15 mouse cellular contexts compared by ENCODE assay signal in the genomic region with DNA sequence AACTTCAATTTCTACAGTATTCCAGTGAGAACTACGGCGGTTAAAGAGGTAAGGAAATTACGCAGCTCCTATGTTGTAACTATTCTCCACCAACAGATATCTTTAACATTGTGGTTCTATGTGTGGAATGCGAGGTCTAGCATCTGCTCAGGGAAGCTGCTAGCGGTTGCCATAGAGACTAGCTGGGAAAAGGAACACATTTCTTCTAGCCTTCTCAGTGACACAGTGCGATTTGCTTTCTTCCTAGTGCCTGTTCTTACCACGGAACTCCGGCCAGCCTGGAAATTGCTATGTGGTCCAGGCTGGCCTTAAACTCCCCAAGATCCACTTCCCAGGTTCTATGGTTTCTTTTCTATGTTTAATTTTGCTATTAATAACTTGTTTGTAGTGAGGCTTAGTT.
A peak's percentile ranks its signal among the peaks of the same experiment; 100 is the strongest.
DNase-seq lines count a peak whose midpoint lies in the region; ATAC-seq and TF ChIP-seq lines count a peak whose summit lies in the region.
"Had no signal": no experiment of that assay in that cellular context is flagged by ENCODE, and none has a peak within 500 bp of the region (broad histone marks: within the 10 kb centered on the region; RNA-seq: fewer than 3 reads in every experiment).

No protein-coding gene starts in this region.

- no peak for TF ChIP-seq CTCF in thymus, adult 2 months (IDR thresholded peaks at IDR 0.05; ENCODE audit: borderline replicate concordance, control insufficient read depth, extremely low read depth, insufficient read depth, low read length, poor library complexity)

- DNase-seq in R1 (ENCODE audit: low read depth, low spot score): peak; percentile 26
- DNase-seq in thymus, postnatal 10 days (ENCODE audit: low spot score in 2 of 2): no peak
- no peak for DNase-seq in adrenal gland, postnatal 10 days
- no peak for DNase-seq in thymus, adult 2 months
- DNase-seq: adrenal gland, adult 2 months; cerebellum, adult 8-10 months; gastrocnemius, postnatal 36 days; kidney, adult 2 months; lung, adult 18-20 months; thymus, postnatal 14 days had no signal

- no peaks in the 10 kb centered on the region for H3K9me3 ChIP-seq in hindbrain, embryonic 13.5 days
- no peaks in the 10 kb centered on the region for H3K9me3 ChIP-seq in hindbrain, embryonic 12.5 days (replicated peaks)
- no peaks in the 10 kb centered on the region for H3K9me3 ChIP-seq in forebrain, embryonic 15.5 days
- no peaks in the 10 kb centered on the region for H3K9me3 ChIP-seq in midbrain, embryonic 12.5 days

- no peak overlapping the region for H3K9ac ChIP-seq in hindbrain, embryonic 13.5 days
- no peak overlapping the region for H3K9ac ChIP-seq in hindbrain, embryonic 12.5 days
- H3K9ac ChIP-seq in forebrain, embryonic 15.5 days (replicated peaks): no peak overlapping the region
- H3K9ac ChIP-seq in midbrain, embryonic 12.5 days (replicated peaks): no peak overlapping the region

- no peak overlapping the region for H3K4me3 ChIP-seq in hindbrain, embryonic 13.5 days
- H3K4me3 ChIP-seq in hindbrain, embryonic 12.5 days: no peak overlapping the region
- H3K4me3 ChIP-seq in forebrain, embryonic 15.5 days: no peak overlapping the region
- no peak overlapping the region for H3K4me3 ChIP-seq in midbrain, embryonic 12.5 days
- no peak overlapping the region for H3K4me3 ChIP-seq in thymus, adult 2 months (ENCODE audit: control insufficient read depth, insufficient read depth, low read length)
- H3K4me3 ChIP-seq: megakaryocyte, embryonic 14.5 days had no signal

- no peak overlapping the region for H3K4me2 ChIP-seq in hindbrain, embryonic 13.5 days
- H3K4me2 ChIP-seq in hindbrain, embryonic 12.5 days (replicated peaks): no peak overlapping the region
- no peak overlapping the region for H3K4me2 ChIP-seq in forebrain, embryonic 15.5 days (replicated peaks)
- no peak overlapping the region for H3K4me2 ChIP-seq in midbrain, embryonic 12.5 days (replicated peaks)

- 51% methylated on average over 8 of the region's 8 CpGs for WGBS in hindbrain, embryonic 13.5 days
- WGBS in hindbrain, embryonic 12.5 days: 68% methylated on average over 8 of the region's 8 CpGs
- 58% methylated on average over 8 of the region's 8 CpGs for WGBS in forebrain, embryonic 15.5 days
- 51% methylated on average over 8 of the region's 8 CpGs for WGBS in midbrain, embryonic 12.5 days
- 89% methylated on average over 8 of the region's 8 CpGs for WGBS in thymus, adult 2 months

- H3K36me3 ChIP-seq in hindbrain, embryonic 13.5 days: no peaks in the 10 kb centered on the region
- H3K36me3 ChIP-seq in hindbrain, embryonic 12.5 days: no peaks in the 10 kb centered on the region
- H3K36me3 ChIP-seq in forebrain, embryonic 15.5 days: no peaks in the 10 kb centered on the region
- H3K36me3 ChIP-seq in midbrain, embryonic 12.5 days: no peaks in the 10 kb centered on the region
- H3K36me3 ChIP-seq in thymus, adult 2 months (ENCODE audit: control insufficient read depth, insufficient read depth, low read length): no peaks in the 10 kb centered on the region

- no peak for TF ChIP-seq POLR2A in thymus, adult 2 months (IDR thresholded peaks at IDR 0.05; ENCODE audit: control insufficient read depth, extremely low read depth, insufficient read depth, low read length, poor library complexity)

- 0 out of 2 replicates have a peak, but pooled peaks have one; percentile 43 for ATAC-seq in hindbrain, embryonic 13.5 days (ENCODE audit: low FRiP score)
- no peak for ATAC-seq in hindbrain, embryonic 12.5 days (ENCODE audit: low FRiP score)
- ATAC-seq in forebrain, embryonic 15.5 days (replicated peaks): peak; percentile 74
- peak; percentile 62; the same call in 1 of the 2 replicates for ATAC-seq in midbrain, embryonic 12.5 days (ENCODE audit: low FRiP score, low read depth)

- H3K27ac ChIP-seq in hindbrain, embryonic 13.5 days: no peak overlapping the region
- no peak overlapping the region for H3K27ac ChIP-seq in hindbrain, embryonic 12.5 days
- H3K27ac ChIP-seq in forebrain, embryonic 15.5 days (replicated peaks): peak overlapping the region; percentile 64
- H3K27ac ChIP-seq in midbrain, embryonic 12.5 days (replicated peaks): no peak overlapping the region
- no peak overlapping the region for H3K27ac ChIP-seq in thymus, adult 2 months (ENCODE audit: control insufficient read depth, insufficient read depth, low read length)

- H3K27me3 ChIP-seq in hindbrain, embryonic 13.5 days: no peaks in the 10 kb centered on the region
- no peaks in the 10 kb centered on the region for H3K27me3 ChIP-seq in hindbrain, embryonic 12.5 days
- no peaks in the 10 kb centered on the region for H3K27me3 ChIP-seq in forebrain, embryonic 15.5 days
- no peaks in the 10 kb centered on the region for H3K27me3 ChIP-seq in midbrain, embryonic 12.5 days
- H3K27me3 ChIP-seq in thymus, adult 2 months (ENCODE audit: control insufficient read depth, insufficient read depth, low read length): no peaks in the 10 kb centered on the region
- H3K27me3 ChIP-seq: megakaryocyte, embryonic 14.5 days had no signal

- peaks cover 13% of the 10 kb centered on the region for H3K4me1 ChIP-seq in hindbrain, embryonic 13.5 days (replicated peaks)
- H3K4me1 ChIP-seq in hindbrain, embryonic 12.5 days: 0 out of 2 replicates have a peak, but pooled peaks cover 2% of the 10 kb centered on the region
- peaks cover 21% of the 10 kb centered on the region for H3K4me1 ChIP-seq in forebrain, embryonic 15.5 days
- H3K4me1 ChIP-seq in midbrain, embryonic 12.5 days: peaks cover 16% of the 10 kb centered on the region; the same call in 1 of the 2 replicates
- H3K4me1 ChIP-seq in thymus, adult 2 months (replicated peaks; ENCODE audit: control insufficient read depth, insufficient read depth, low read length): no peaks in the 10 kb centered on the region
- H3K4me1 ChIP-seq: megakaryocyte, embryonic 14.5 days had no signal
